Mouse (Mus musculus) adrenal gland, postnatal 25 days (tissue): ENCODE results near the gene Hivep2. TPM values are rescaled to one million over a fixed set of nuclear protein-coding genes. Genes with fewer than 3 reads are reported as not detected.
A peak's percentile ranks its signal among the peaks of the same experiment; 100 is the strongest.

Experiments
- DNase-seq: peaks from one replicate; pipeline ENCODE4 v3.0.0; 2021; ENCODE audit warnings: mixed read lengths
- total RNA-seq: library from RNA; stranded (reverse); gene quantifications from 2 replicates; pipeline ENCODE4 v1.2.3, GENCODE M21; 2021

Gene Hivep2
- total RNA-seq, 1 experiment from 2014 or later, result 41.7 TPM

DNA sequence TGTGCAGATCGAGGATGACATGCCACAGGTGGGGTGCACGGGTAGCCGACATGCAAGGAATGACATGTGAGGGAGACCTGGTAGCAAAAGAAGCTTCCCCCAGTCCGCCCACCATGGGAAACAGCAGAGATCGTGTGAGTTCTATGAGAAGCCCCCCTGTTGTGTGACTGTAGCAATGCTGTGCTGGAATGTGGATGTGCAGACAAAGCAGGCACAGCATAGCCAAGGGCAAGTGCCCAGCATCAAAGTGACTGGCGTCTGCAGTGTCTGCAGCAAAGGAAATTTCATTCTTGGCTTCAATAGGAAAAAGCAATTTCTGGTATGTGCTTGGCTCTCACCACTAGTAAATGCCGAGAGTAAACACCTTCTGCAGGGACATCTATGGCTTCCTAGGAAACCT, 199.0 kb downstream of the Hivep2 start:
- DNase-seq, result no peak

DNA sequence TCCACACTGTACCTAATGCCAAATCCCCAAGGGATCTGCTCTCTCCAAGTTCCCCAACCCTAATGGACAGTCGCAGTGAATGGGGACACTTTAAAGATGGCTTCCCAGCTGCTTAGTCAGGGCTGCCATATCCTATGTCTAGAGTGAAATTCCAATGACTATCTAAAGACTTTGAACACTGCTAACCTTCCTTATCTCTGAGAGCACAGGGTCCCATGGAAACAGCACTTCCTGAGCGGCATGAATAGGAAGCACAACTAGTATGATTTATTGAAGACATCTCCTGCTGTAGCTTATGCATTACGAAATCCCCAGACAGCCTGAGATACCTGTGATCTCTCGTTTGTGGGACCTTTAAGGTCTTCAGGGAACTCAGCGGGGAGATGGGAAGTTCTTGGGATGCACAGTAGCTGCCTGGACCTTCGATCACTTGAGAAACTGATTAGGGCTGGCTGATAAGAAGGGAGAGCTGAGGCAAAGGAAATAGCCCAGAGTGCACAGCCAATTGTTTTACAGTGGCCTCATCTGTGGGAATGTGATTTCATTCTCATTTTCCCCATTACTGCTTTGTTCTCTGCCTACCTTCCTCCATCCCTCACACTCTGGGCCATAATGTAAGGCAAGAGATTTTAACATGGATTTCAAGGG, 202.4 kb downstream of the Hivep2 start:
- DNase-seq, result no peak

DNA sequence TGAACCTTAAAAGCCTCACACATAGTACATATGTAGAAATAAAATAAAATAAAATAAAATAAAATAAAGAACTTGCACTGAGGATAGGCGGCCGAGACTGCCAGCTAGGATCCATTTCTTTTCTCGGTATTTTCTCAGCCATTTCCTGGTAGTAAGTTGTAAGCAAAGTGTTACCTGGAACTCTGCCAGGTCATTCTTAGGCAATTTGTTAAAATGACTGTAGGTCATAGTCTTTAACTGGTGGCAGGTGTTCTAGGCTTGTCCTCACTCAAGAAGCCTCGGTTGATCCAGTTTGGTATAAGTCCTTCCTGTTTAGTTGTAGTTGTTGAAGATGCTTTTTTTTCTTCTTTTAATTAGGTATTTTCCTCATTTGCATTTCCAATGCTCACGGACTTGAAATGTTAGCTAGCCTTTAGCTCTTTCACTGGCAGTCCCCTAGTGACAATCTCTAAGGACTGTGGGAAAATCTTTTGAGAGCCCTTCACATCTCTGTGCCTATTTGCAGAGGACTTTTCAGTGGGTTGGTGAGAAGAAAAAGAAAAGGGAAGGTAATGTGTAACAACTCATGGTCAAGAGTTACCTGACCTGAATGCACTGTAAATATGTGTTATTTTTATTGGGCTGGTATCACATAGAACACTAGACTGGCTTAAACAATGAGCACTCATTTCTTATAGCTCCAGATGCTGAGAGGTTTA, 203.1 kb downstream of the Hivep2 start:
- no peak for DNase-seq

DNA sequence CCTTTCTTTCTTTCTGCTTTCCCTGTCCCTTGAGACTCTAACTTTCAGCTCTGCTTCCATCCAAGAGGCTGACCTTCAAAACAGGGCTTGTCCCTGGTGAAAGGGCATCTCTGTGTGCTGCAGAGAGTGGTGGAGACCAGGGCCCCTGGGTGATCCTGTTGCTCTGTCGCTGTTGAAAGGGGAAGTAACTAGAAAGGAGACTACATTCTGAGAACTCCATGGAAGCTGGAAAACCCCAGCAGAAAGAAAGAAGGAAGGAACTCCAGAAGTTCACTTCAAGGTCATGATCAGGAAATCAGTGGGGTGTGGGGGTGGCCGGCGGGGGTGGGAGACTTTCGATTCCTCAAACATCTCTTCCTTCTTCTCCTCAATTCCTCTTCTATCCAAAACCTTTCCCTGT, 208.2 kb downstream of the Hivep2 start:
- DNase-seq, result no peak

DNA sequence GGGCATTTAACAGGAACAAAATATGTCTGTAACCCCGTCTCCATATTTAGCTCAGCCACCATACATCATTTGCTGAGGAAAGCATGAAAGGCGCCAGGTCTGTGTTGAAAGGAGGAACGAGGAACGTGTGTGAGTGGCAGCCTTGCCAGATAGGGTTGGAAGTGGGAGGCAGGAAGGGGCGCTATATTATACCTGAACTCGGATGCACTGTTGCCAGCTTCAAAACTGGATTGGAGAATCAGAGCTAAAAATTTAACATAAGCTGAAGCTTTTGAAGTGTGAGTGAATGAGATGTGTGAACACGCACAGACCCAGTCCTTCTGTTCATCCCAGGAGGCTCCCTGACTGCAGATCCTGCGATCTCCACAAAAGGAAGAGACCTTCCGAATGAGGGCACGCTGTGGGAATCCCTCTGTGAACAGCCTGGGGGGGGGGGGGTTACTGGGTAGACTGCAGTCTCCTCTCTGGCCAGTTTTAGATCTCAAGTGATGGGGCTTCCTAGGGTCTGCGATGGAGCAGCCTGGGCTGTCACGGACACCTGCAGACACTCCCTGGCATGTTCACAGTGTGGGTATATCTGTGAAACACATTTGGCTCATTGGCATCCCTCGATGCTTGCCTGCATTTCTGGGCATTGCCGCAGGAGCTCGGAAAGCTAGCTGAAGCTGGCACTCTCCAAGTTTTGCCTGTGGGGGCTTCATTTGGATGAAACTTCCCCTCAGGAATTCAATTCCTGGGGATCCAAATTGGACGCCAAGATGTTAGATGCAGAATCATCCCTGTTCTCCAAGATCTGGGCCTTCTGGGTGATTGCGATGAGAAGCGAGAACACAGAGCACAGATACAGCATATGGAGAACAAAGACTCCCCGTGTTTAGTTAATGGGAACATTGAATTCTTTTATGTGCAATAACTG, 213.8 kb downstream of the Hivep2 start:
- no peak for DNase-seq

DNA sequence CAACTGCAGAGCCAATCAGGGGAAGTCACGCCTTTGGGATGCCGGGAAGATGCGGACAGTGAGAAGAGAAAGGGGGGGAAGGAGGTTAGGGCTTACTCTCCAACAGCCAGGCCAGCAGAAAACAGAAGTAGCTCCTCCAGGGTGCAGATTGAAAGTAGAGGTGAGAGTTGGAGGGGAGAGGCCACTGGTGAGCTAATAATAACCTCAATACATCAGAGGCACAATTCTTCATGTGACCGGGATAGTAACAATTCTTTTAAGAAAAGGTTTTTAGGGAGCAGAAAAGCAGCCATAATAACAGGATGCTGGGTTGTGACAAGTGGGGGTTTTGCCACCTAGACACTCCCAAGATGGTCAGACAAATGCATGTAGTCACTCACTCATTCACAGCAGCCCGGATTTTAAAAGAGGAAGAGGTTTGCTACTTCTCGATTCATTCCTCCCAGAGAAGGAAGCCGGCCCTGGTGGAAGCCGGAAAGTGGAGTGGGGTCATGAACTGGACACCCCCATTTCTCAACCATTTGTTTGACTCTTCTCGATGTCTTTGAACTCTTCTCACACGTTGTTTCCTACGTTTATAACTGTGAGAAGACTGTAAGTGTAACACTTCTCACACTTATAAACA, 220.6 kb downstream of the Hivep2 start:
- DNase-seq, result no peak

DNA sequence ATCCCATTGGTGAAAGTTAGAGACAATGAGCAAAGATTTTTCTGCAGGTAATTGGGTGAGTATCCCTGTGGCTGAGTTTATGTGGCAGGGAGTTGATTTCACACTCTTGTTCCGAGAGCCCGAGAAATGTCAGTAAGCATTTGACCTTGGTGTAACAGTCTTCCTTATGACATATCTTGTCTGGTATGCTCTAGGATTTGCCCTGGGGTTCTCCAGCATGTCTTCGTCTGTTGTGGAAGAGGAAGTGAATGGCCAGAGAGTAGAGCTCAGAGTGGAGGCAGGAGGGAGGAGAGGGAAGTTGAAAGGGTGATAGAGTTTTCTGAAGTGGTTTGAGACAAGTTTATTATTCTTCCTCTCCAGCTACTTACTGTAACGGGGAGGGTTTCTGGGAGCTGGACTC, 223.2 kb downstream of the Hivep2 start:
- no peak for DNase-seq

DNA sequence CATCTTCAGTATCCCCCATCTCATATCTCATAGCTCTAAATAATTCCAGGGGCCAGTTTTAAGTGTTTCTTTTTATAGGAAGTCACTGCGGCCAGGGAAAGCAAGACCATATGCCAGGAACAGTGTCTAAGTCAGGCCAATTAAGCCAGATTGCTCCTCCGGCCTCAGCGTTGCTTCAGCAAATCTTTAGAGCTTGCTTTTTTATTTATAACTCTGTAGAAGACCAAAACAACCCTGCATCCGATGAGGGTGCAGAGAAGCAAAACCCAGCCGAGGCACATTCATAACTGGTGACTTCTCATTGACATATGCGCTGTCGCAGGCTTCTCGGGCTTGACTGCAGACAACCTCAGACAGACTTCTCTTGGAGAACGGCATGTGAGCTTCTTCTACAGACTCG, 225.3 kb downstream of the Hivep2 start:
- no peak for DNase-seq

DNA sequence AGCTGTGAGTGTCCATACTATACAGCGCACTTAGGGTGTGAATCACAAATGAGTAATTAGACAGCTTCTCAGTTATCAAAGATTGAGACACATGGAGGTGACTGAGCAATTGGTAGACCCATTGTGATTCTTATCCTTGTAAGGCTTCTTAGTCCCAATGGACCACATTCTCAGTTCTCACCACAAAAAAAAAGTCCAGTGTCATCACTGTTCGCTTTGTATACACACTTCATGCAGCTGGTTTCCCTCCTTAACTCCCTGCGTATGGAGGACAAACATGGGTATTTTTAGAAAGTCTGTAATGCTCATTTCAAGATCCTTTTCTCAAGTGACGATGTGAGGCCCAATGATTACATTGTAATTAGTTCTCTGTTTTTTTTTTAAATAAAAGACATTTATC, 226.3 kb downstream of the Hivep2 start:
- no peak for DNase-seq

DNA sequence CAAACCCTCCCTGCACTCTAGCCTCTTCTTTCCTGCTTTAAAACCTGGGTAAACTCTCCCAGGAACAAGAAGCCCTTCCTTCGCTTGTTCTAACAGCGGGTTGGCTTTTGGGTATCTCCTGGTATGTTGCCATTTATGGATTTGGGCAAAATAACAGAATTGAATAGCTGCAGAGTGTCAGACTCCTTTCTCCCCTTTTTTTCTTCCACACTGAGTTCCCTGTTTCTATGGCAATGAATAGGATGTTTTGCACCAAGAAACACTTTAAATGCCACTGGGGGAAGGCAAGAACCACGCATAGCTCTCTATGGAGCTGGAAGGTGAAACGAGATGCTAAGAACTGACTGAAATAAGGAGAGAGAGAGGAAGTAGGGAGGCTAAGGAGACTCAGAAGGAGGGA, 227.8 kb downstream of the Hivep2 start:
- no peak for DNase-seq

DNA sequence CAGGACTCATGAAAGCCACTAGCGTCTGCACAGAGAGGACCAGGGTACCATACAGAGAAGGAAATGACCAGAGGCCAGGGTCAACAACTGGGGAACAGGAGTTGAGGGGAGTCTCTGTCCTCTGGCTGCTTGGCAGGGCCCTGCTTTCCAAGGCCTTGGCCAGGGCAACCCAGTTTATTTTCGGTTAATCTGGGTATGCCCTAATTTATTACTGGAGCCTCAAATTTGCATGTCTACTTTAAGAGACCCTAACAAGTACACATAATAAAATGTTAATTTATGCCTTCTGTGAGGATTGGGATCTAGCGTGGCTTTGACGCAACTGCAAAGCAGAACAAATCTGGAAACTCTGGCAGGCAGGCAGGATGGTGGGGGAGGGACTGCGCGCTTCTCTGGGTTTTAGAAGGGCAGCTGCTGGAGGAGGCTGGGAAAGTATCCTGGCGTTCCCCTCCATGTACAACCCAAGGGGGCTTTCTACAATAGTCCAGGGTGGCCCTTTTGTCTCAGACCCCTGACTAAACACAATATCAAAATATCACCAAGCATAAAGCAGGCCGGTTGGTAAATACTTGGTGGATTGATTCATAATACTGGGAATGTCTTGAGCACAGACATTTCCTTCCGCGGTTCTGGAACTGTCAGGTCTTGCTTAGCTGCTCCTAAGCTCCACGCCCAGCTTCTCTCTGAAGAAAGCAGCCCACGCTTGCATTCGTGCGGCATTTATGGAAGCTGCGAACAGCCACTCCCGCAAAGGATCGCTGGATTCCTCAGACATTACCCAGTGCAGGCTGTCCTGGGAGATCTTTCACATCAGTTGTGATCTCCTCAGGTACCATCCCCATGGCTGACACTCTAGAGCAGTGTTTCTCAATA, 230.1 kb downstream of the Hivep2 start:
- no peak for DNase-seq

DNA sequence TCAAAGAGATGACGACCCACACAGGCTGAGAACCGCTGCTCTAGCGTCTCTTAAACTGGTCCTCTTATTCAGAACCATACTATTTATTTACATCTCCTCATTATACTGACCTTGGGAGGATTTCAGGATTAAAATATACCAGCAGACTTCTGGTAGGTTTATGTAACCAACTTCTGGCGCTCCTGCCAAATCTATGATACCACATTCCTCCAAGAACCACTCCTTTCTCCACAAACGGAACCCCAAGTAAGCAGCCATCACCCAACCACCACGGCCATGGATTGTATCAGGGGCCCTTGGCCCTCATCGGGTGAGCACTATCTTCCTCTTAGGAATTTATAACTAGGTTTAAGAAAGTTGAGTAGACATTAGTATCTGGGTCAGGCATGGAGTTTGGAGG, 230.9 kb downstream of the Hivep2 start:
- DNase-seq, result no peak

DNA sequence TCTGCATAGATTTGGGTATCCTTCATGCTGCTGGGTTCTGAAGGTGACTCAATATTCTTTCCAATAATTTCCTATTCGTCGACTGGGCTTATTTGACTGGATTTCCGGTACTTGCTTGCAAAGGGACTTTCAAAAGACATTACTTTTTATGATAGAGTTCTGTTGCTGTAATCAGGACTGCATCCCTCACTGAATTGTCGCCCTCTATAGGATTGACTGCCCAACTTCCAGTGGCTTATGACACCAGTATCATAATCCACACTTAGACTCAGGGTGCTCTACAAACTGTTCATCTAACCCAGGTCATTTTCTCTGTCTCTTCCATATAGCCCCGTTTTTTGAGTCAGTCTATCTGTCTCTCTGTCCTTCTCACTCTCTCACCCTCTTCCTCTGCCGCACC, 231.4 kb downstream of the Hivep2 start:
- DNase-seq, result no peak

DNA sequence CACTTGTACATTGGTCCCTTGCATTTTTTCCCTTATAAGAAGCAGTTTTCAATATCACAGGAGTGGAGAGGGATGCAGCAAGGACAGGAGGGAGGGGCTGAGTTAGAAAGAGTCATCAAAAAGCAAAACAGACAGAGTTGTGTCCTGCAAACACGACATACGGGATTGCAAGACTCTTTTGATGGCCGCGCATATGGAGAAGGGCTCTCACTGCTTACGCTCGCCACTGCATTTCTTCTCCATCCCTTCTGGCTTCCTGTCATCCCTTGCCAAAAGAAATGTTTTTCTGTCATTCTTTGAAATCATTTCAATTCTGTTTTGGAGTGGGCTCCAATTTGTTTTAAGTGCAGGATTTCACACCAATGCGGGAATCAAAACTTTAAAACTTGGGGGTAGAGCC, 233.5 kb downstream of the Hivep2 start:
- DNase-seq, result no peak

DNA sequence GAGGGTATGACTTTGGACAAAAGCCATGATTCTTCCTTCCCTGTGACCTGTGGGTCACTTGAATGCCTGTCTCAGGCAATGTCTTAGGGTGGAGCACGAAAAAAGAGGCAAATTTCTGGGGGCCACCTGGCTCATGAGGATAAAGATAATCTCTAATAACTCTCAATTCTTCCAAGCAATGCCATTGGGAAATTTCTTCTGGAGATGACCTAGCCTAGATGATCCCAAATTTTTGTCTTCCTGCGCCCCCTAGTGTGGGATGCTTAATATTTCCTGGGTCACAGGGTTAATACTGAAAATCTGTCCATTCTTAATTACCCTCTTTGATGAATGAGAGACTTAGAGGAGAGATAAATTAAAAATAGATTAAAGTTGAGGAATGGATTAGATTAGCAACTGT, 234.4 kb downstream of the Hivep2 start:
- peak; percentile 50 for DNase-seq

Other genes starting within 250 kb of the Hivep2 start
- gene Aig1, start 97.1 kb upstream of the Hivep2 start, total RNA-seq, result 28.8 and 32.8 TPM in 2 replicates